Mouse (Mus musculus) embryonic fibroblast, embryonic 13.5 days (primary cell): Measurements from ENCODE around the gene Col26a1.

Experiments used
- CTCF ChIP-seq: IDR thresholded peaks from 2 replicates; pipeline ENCODE4 v1.5.1; 2011; ENCODE audit warnings: mild to moderate bottlenecking, control low read depth, low read length, moderate library complexity, borderline replicate concordance; ENCODE audit not compliant: insufficient read depth
- POLR2A ChIP-seq: IDR thresholded peaks from 2 replicates; pipeline ENCODE4 v1.6.1; 2011; ENCODE audit warnings: low read depth, mild to moderate bottlenecking, control low read depth, low read length, moderate library complexity

DNA sequence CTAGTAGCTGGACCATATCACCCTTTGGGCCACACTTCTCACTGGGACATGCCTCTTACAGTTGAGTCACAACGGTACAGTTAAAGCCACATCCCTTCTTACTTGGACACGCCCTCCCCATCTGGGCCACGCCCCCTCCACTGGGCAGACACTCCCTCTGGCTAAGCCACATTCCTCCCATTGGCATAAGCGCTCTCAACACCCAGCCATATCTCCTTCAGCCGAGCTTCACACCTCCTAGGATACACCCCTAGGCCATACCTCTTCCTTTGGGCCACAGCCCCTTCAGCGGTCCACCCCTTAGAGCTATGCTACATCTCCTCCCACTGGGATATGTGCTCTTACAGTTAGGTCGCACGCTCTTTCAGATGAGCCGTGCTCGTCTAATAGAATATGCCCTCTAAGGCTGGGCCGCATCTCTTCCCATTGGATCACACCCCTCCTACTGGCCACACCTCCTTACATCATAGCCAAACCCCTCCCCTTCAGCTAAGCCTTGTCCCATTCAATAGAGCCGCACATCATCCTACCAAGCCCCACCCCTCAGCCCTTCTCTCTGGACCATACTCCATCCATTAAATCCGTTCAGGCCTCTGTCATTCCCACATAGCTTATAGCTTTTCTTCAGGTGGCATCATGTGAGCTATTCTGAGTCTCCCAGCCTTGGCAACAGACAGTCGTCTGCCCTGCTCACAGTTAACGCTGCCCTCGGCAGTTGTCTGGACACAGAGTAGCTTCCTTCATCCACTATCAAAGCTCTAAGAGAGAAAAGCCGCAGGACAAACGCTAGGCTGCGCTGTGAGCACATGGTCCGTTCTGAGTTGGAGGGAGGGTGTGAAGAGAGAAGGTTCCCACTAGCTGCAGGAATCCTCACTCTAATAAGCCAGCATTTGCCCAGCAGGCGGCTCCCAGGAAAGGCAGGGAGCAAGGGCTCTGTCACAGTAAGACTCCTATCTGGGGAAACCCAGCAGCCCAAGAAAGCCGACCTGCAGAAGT lies 109.7 kb downstream of the Col26a1 start:
- TF ChIP-seq CTCF (no peak), POLR2A (no peak)
